Mouse (Mus musculus): ENCODE data around the gene Cers5. TPM values are rescaled to one million over a fixed set of nuclear protein-coding genes. Genes with fewer than 3 reads are reported as not detected.
A peak's percentile ranks its signal among the peaks of the same experiment; 100 is the strongest.

Cers5 gene
- total and polyA plus RNA-seq, 3 experiments: 17.4 to 21.6 (median 17.9) TPM

- Histone ChIP-seq H3K4me3 (peak overlapping the region; percentile 68), H3K79me2 (replicated peaks; ENCODE audit: control insufficient read depth, insufficient read depth, low read length) (peaks cover 6% of the 10 kb centered on the region), H3K36me3 (ENCODE audit: control insufficient read depth, insufficient read depth, low read length) (no peaks in the 10 kb centered on the region; the same call in 1 of the 2 replicates), H3K4me1 (ENCODE audit: control insufficient read depth, insufficient read depth, low read length) (peaks cover 2% of the 10 kb centered on the region), H3K9ac (ENCODE audit: low read depth, low read length) (peak overlapping the region; percentile 91), H3K27me3 (ENCODE audit: control insufficient read depth, insufficient read depth, low read length) (no peaks in the 10 kb centered on the region), H3K27ac (peak overlapping the region; percentile 87)
- WGBS: 29% methylated on average over 5 of the region's 5 CpGs
- no peak for DNase-seq
- TF ChIP-seq POLR2A (IDR thresholded peaks at IDR 0.05; ENCODE audit: insufficient read depth, low read depth, low read length) (no peak), EP300 (IDR thresholded peaks at IDR 0.05; ENCODE audit: insufficient read depth, low read depth, low read length) (no peak), CTCF (IDR thresholded peaks at IDR 0.05) (no peak)
- intact Hi-C loops (cut with DNase I): no loop called here
Measured at GRCm38 (mm10) chr15:99771004-99771500, 1.6 kb downstream of the Cers5 start.

- Histone ChIP-seq H3K79me2 (replicated peaks; ENCODE audit: control insufficient read depth, insufficient read depth, low read length) (peaks cover 8% of the 10 kb centered on the region), H3K36me3 (ENCODE audit: control insufficient read depth, insufficient read depth, low read length) (no peaks in the 10 kb centered on the region; the same call in 1 of the 2 replicates), H3K27ac (no peak overlapping the region), H3K9ac (ENCODE audit: low read depth, low read length) (no peak overlapping the region), H3K27me3 (ENCODE audit: control insufficient read depth, insufficient read depth, low read length) (no peaks in the 10 kb centered on the region), H3K4me3 (no peak overlapping the region), H3K4me1 (ENCODE audit: control insufficient read depth, insufficient read depth, low read length) (peaks cover 2% of the 10 kb centered on the region)
- intact Hi-C loops (cut with DNase I): no loop called here
- 94% methylated on average over 1 of the region's 1 CpGs for WGBS
- TF ChIP-seq EP300 (IDR thresholded peaks at IDR 0.05; ENCODE audit: insufficient read depth, low read depth, low read length) (no peak), POLR2A (IDR thresholded peaks at IDR 0.05; ENCODE audit: insufficient read depth, low read depth, low read length) (no peak), CTCF (IDR thresholded peaks at IDR 0.05) (no peak)
- no peak for DNase-seq
Measured at GRCm38 (mm10) chr15:99768761-99769160, 3.9 kb downstream of the Cers5 start.

- H3K27ac ChIP-seq: no peak overlapping the region
- TF ChIP-seq EP300 (IDR thresholded peaks at IDR 0.05; ENCODE audit: insufficient read depth, low read depth, low read length): no peak
- no peak for TF ChIP-seq CTCF (IDR thresholded peaks at IDR 0.05)
- no peak for TF ChIP-seq POLR2A (IDR thresholded peaks at IDR 0.05; ENCODE audit: insufficient read depth, low read depth, low read length)
- whole genome bisulfite sequencing: 81% methylated on average over 4 of the region's 4 CpGs
- no peak for DNase-seq
- H3K4me3 ChIP-seq: no peak overlapping the region
- H3K4me1 ChIP-seq (ENCODE audit: control insufficient read depth, insufficient read depth, low read length): peaks cover 2% of the 10 kb centered on the region
- peaks cover 8% of the 10 kb centered on the region for H3K79me2 ChIP-seq (replicated peaks; ENCODE audit: control insufficient read depth, insufficient read depth, low read length)
- no peaks in the 10 kb centered on the region; the same call in 1 of the 2 replicates for H3K36me3 ChIP-seq (ENCODE audit: control insufficient read depth, insufficient read depth, low read length)
- no peak overlapping the region for H3K9ac ChIP-seq (ENCODE audit: low read depth, low read length)
- no peaks in the 10 kb centered on the region for H3K27me3 ChIP-seq (ENCODE audit: control insufficient read depth, insufficient read depth, low read length)
- intact Hi-C loops (cut with DNase I): no loop called here
Measured at GRCm38 (mm10) chr15:99767467-99767866, 5.2 kb downstream of the Cers5 start.

- WGBS: 79% methylated on average over 3 of the region's 3 CpGs
- H3K4me3 ChIP-seq: no peak overlapping the region
- no peaks in the 10 kb centered on the region for H3K79me2 ChIP-seq (replicated peaks; ENCODE audit: control insufficient read depth, insufficient read depth, low read length)
- no peak for DNase-seq
- intact Hi-C loops (cut with DNase I): no loop called here
- no peaks in the 10 kb centered on the region; the same call in 1 of the 2 replicates for H3K4me1 ChIP-seq (ENCODE audit: control insufficient read depth, insufficient read depth, low read length)
- H3K36me3 ChIP-seq (ENCODE audit: control insufficient read depth, insufficient read depth, low read length): no peaks in the 10 kb centered on the region
- H3K27ac ChIP-seq: no peak overlapping the region
- no peaks in the 10 kb centered on the region for H3K27me3 ChIP-seq (ENCODE audit: control insufficient read depth, insufficient read depth, low read length)
- TF ChIP-seq POLR2A (IDR thresholded peaks at IDR 0.05; ENCODE audit: insufficient read depth, low read depth, low read length) (no peak), EP300 (IDR thresholded peaks at IDR 0.05; ENCODE audit: insufficient read depth, low read depth, low read length) (no peak), CTCF (IDR thresholded peaks at IDR 0.05) (no peak)
- H3K9ac ChIP-seq (ENCODE audit: low read depth, low read length): no peak overlapping the region
Measured at GRCm38 (mm10) chr15:99754204-99754603, 18.5 kb downstream of the Cers5 start.

GRCm38 (mm10) chr15:99740229-99740628, 32.5 kb downstream of the Cers5 start:
- TF ChIP-seq EP300 (IDR thresholded peaks at IDR 0.05; ENCODE audit: insufficient read depth, low read depth, low read length) (no peak), POLR2A (IDR thresholded peaks at IDR 0.05; ENCODE audit: insufficient read depth, low read depth, low read length) (no peak), CTCF (IDR thresholded peaks at IDR 0.05) (no peak)

GRCm38 (mm10) chr15:99736675-99737074, 36.0 kb downstream of the Cers5 start:
- intact Hi-C loops (cut with DNase I): no loop called here
- H3K9ac ChIP-seq (ENCODE audit: low read depth, low read length): no peak overlapping the region

More at GRCm38 (mm10) chr15:99740229-99740628, 32.5 kb downstream of the Cers5 start:
- WGBS: 74% methylated on average over 4 of the region's 4 CpGs
- H3K27me3 ChIP-seq (ENCODE audit: control insufficient read depth, insufficient read depth, low read length): no peaks in the 10 kb centered on the region
- H3K36me3 ChIP-seq (ENCODE audit: control insufficient read depth, insufficient read depth, low read length): no peaks in the 10 kb centered on the region
- intact Hi-C loops (cut with DNase I): no loop called here
- H3K4me1 ChIP-seq (ENCODE audit: control insufficient read depth, insufficient read depth, low read length): no peaks in the 10 kb centered on the region
- DNase-seq: peak in 1 of 2 experiments; percentile 38
- no peak overlapping the region for H3K4me3 ChIP-seq
- H3K27ac ChIP-seq: no peak overlapping the region
- H3K79me2 ChIP-seq (replicated peaks; ENCODE audit: control insufficient read depth, insufficient read depth, low read length): no peaks in the 10 kb centered on the region
- no peak overlapping the region for H3K9ac ChIP-seq (ENCODE audit: low read depth, low read length)

More at GRCm38 (mm10) chr15:99736675-99737074, 36.0 kb downstream of the Cers5 start:
- no peaks in the 10 kb centered on the region for H3K79me2 ChIP-seq (replicated peaks; ENCODE audit: control insufficient read depth, insufficient read depth, low read length)
- TF ChIP-seq CTCF (IDR thresholded peaks at IDR 0.05) (no peak), POLR2A (IDR thresholded peaks at IDR 0.05; ENCODE audit: insufficient read depth, low read depth, low read length) (no peak), EP300 (IDR thresholded peaks at IDR 0.05; ENCODE audit: insufficient read depth, low read depth, low read length) (no peak)
- no peaks in the 10 kb centered on the region for H3K36me3 ChIP-seq (ENCODE audit: control insufficient read depth, insufficient read depth, low read length)
- no peak overlapping the region for H3K4me3 ChIP-seq
- no peaks in the 10 kb centered on the region for H3K27me3 ChIP-seq (ENCODE audit: control insufficient read depth, insufficient read depth, low read length)
- no peaks in the 10 kb centered on the region for H3K4me1 ChIP-seq (ENCODE audit: control insufficient read depth, insufficient read depth, low read length)
- 73% methylated on average over 11 of the region's 11 CpGs for WGBS
- no peak for DNase-seq
- H3K27ac ChIP-seq: no peak overlapping the region

All from heart, adult 2 months (tissue).